Mouse (Mus musculus) T-helper 17 cell (primary cell): ENCODE results near the gene Prdm11.

Source experiments
- in situ Hi-C, 2 experiments: fragments of 300-600 bp; cut with MboI, MseI; formaldehyde crosslinking; loops; 1 replicate in 1 of 2; 2 replicates in 1 of 2; pipeline ENCODE4 v1.15.1; 2025; ENCODE audit warnings: high pct_unique_total_duplicates in 2 of 2

Gene Prdm11

DNA sequence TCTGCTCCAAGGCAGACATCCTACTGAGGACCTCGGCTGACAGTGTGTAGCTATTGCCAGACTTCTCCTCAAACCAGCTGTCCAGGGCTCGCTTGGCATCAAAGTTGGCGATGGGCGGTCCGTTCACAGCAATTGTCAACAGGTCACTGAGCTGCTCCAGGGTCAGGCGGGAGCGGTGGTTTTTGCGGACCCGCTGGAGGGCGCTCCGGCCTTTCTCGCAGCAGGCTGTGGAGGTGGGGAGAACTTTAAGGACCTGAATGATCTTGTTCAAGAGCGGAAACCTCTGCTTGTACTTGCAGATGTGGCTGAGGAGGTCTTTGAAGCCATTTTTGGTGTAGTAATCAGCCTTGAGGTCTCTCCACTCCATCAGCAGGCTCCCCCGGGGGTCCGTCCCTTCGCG is 73.9 kb downstream of the Prdm11 start:
- in situ Hi-C loops: no loop called here

DNA sequence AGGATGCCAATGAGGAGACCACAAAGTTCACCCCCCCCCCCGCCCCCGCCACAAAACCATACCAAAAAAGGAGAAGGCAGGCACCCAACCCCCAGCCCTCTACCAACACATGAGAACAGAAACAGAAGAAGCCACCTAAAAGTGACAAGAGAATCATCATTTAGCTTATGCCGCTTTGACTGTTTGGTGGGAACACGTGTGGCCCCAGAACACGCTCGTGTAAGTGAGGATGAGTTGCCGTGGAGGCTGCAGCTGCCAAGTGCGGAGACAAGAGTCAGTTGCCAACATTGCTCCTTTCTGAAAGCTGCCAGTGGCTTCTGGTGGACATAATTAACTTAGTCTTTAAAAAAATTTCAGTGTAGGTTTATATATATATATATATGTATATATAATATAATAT is 74.4 kb downstream of the Prdm11 start:
- in situ Hi-C loops: no loop called here

DNA sequence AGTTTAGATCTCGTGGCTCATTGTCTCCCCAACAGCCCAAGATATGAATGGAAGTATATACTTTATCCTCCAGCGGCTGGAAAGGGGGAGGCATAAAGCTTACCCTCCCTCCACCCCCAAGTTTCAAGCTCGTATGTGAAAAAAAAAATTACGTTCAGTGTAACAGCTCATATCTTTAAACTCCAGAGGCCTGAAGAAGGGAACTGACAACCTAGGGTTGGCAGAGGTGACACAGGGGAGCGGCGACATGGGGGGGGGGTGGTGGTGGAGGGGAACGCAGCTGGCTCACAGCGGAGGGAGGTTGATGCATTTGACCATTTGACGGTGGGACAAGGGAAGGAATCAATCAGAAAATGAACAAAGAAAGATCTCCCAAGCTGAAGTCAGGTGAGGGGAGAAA is 74.9 kb downstream of the Prdm11 start:
- in situ Hi-C loops: no loop called here

DNA sequence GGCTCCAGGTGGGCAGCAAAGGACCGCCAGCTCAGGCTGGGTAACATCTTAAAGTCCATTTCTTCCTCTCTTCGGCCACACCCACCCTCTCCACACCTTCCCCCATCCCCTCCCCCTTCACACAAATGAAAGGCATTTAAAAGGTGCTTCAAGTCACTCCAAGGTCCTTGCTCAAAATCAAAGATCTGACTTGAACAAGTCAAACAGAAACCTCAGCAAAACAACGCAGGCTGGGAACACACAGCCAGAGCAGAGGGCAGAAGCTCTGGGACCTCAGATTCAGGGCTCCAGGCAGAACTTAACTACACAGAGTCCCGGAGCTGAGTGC is 78.2 kb downstream of the Prdm11 start:
- in situ Hi-C loops: no loop called here

DNA sequence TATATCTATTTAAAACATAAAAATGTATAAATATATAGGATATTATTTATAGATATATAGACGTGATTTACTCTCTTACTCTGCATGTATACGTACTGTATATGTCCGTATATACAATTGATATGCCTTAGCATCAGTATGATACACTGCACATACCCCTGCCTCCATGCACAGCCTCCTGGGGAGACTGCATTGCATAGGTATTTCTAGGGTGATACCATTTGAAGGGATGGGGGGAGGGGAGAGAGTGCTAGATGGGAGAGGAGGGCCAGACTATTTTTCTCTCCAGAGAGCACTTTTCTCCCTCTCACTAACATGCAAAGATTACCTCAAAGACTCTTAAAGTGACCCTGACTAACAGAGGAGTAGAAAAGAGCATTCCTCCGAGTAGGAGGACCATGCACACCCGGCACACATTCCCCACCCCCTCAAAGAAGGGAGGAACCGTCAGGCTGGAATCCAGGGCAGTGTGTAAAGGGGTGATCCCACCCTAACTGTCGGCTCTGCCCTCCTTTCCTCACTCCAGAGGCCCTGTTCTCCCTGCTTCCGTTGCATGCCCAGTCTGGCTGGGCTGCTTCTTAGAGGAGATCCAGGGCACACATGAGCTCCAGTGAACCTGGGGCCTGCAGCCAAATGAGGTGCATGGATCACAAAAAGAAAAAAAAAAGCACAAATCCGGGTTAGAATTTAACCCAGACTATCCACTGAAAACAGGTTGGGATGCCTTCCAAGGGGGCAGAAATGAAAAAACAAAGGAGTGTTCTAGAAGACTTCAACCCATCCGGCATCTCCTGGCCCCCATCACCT is 78.7 kb downstream of the Prdm11 start:
- in situ Hi-C loops: no loop called here

DNA sequence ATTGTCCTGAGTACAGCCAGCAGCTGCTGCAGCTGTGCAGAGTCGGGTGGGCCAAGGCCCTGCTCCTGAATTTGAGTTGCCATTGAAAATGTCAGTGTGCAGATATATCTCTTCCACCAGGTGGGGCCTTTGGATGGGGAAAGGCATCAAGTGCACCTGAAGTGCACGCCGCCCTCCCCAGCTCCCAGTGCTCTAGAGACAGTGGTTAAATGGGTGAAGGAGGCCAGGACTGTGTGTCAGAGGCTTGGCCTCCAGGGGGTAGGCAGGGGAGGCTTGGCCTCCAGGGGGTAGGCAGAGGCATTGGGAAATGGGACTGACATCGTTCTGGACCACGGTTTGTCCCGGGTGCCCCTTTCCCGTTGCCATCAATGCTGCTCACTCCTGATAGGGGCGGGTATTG is 79.7 kb downstream of the Prdm11 start:
- in situ Hi-C loops: no loop called here

DNA sequence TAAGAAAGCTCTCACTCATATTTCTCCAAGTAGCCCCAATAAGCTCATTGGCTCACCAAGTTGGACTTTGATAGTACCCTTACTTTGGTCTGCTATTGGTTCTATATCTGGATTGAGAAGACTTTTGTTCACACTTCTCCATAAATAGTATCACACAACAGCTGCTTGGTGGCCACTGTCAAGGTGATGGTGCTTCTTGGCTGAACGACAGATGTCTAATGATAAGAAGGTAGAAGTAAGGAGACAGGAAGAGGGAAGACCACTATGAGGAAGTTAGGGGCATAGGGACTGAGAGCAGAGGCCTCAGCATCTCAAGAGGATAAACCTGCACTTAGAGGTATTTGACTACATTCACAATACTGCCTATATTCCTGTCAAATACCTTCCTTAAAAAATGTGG is 81.6 kb downstream of the Prdm11 start:
- in situ Hi-C loops: no loop called here

DNA sequence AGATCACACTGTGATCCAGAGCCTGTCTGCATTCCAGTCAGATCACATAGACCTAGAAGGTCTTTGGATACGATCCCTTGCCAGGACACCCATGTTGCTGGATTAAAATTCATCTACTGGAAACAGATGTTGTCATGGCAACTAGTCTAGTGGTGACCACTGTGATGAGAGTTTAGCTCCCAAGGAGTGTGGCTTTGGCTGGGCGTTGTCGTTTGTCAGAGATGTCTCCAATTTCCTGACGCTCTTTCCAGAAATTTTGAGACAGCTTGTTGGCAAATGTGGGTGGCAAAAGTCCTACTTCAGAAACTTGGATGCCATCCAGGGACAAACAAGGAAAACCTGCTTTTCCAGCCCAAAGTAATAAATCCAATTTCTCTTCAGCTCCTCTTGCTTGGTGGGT is 87.3 kb downstream of the Prdm11 start:
- in situ Hi-C loops: loop anchor here in 1 of 2 experiments (5.0 kb wide), 1 partner anchor 71 kb away; no protein-coding TSS in a partner anchor

DNA sequence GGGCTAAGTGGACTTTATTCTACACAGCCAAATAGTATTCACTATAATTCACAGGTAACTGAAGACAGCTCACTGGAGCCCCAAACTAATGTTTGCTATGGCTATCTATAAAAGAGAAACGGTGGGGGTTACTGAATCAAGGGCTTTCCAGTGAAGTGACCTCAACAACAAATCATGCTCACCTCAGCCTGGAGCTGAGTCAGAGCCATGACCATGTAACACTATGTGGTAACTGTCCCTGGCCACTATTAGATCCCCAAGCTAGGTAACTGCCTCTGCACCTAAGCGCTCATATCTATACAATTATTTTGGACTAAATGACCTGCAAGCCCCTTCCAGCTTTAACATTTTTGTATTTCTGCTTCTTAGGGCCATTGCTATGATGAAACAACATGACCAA is 89.0 kb downstream of the Prdm11 start:
- in situ Hi-C loops: loop anchor here in 1 of 2 experiments (5.0 kb wide), 1 partner anchor 70 kb away; no protein-coding TSS in a partner anchor

DNA sequence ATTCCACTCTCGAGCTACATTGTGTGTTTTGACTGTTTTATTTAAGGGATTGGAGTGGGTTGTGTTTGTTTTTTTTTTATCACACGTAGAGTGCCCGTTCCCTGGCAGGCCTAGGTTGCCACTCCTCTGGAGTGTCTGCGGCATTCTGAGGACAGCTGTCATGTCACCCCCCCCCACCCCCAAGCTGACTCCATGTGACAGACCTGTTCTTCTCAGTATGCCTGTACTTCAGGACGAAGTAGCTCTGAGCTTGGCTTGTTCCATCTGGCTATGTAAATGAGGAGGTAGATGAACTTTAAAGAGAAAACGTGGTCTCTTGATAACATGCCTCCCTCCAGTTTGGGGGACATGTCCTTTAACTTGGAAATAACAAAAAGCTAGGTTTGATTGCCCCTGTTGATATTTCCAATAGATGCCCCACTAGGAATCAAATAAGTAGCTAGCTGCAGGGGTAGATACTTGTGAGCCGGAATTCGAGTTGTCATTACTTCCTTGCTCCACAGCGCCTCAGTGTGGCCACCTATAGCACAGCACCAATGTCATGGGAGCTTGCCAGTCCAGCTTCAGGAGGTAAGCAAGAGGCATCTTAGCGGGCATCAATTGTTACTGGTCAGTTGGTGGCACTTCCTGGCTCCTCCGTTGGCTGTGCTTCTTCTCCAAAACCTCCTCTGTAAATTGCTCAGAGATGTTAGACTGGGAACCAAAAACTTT is 91.4 kb downstream of the Prdm11 start:
- in situ Hi-C loops: loop anchor here (5.0 kb wide), 3 partner anchors 37 to 67 kb away; partner anchors contain the start of gene Syt13 (in 1 of the 2)

DNA sequence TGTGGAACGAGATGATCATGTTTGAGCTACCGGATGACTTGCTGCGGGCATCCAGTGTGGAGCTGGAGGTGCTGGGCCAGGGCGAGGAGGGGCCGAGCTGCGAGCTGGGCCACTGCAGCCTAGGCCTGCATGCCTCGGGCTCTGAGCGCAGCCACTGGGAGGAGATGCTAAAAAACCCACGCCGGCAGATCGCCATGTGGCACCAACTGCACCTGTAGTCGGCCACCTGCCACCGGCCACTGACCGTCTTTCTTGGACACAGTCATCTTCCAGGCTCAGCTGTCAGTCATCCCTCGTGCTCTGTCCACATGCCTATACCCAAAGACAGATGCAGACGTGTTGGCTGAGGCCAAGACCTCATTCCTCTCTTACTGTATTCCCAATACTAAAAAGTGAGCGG is 92.5 kb downstream of the Prdm11 start:
- in situ Hi-C loops: loop anchor here (5.0 kb wide), 2 partner anchors 36 to 56 kb away; partner anchors contain the start of gene Syt13 (in 1 of the 2)

DNA sequence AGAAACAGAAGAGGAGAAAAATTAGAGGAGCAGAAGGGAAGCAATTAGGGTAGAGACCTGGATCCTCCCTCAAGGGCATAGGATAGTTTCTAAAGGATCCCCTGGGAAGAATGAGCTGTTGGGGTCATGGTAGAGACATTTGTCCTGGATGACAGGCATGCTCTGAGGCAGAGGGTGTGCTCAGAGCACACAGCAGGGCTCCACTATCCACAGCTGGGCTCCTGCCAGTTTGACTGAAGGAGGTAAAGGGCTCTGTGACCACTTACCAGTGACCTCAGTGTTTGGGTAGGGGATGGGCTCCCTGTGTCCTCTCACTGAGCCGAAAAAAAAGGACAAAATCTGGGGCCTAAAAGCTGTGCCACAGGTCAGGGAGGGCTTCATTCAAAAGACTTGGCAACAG is 96.4 kb downstream of the Prdm11 start:
- in situ Hi-C loops: no loop called here

DNA sequence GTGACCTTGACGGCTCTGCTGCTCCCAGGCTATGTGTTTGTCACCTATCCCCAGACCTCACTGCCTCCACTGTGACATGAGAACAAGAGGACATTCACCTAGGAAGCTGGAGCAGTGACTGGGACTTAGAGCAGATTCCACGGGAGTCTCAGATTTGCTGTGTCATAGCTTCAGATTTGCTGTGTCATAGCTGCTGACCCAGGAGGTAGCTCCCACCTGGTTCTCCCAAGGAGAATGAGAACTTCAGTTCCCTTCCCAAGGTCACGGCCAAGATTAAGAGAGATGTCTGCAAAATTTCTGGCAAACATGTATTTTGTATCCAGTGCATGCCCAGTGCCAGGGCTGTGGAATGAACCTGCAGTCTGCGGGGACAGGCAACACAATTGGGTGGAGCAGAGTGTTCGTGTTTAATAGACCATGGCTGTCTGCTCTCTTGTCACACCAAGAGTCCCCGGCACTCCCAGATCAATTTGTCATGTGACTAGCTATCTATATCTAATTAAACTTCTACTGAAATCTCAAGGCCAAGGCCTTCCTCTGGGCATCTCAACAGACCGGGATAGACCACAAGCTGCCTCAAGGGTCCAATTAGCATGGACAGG is 97.2 kb downstream of the Prdm11 start:
- in situ Hi-C loops: no loop called here

DNA sequence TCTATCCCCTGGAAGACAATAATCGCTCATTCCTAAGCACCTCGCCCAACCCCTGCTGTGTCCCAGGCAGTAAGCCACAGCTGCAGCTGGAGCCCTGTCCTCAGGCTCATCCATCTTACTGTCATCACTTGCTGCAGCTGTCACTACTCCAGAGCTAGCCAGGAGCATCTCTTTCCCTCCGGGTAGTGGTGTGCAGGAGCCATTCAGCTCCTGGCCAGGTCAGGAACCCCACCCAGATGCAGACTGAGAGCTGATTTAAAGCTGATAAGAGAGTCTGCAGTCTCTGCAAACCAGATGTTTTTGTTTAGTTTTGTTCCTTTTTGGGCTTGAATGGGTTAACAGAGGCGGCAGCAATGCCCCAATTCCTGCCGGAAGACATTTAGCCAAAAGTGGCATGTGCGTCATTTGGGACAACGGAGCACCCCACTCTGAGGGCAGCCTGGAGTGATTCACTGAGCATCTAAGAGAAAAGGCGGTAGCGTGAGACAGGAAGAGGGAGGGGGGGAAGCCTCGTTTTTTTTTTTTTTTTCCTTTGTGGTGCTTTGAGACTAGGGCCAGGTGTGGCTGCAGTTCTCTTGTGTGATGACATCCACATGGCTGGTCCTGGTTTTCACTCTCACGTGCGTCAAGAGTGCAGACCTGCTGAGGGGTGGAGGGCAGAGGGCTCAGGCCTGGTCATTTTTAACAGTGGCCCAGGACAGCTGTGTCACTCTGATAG is 97.8 kb downstream of the Prdm11 start:
- in situ Hi-C loops: no loop called here

DNA sequence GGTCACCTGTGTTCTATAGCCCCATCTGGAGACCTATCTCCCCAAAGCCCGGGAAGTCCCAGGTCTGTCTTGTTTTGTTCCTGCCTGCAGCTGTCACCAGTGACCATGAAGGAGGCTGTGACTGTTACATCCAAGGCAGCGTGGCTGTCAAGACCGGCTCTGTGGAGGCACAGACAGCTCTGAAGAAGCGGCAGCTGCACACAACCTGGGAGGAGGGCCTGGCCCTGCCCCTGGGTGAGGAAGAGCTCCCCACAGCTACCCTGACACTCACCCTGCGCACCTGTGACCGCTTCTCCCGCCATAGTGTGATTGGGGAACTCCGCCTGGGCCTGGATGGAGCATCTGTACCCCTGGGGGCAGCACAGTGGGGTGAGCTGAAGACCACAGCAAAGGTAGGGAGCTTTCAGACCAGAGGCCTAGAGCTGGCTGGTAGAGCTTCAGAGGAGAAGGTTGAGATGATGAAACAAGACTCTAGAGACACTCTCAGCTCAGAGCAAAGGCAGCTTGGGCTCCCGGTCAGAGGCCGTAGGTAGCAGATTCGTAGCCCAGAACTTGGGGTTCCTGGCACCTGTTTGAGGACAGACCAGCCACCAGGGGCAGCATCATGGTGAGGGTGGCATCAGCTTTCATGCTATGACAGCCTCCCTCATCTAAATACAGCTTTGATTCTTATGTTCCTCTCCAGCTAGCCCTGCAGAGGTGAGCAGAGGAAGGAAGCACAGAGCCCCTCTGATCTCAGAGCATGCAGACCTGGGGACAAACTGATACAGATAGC is 100.0 kb downstream of the Prdm11 start:
- in situ Hi-C loops: no loop called here

DNA sequence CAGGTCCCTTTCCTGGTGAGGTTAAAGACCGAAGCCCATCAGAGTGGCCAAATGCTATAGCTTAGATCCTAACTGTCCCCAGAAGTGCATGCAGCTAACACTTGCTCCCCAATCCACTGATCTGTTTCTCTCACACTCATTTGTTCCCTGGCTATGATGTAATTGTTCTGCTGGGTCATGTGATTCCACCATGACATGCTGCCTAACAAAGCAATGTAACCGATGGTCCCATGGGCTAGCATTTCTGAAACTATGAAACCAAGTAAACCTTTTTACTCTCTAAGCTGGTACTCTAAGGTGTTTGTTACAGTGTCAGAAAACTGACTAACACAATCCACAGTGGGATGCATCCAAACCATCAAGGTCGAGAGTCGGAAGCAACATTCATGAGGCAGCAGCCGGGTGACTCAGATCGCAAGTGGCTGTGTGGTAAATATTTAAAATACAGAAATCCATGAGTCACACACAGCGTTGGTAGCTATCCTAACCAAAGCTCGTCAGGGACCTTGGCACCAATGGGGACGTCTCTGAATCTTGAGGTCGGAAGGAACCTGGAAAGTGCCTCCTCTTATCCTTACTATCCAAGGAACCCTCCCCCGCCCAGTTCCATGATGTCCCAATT is 100.7 kb downstream of the Prdm11 start:
- in situ Hi-C loops: no loop called here

DNA sequence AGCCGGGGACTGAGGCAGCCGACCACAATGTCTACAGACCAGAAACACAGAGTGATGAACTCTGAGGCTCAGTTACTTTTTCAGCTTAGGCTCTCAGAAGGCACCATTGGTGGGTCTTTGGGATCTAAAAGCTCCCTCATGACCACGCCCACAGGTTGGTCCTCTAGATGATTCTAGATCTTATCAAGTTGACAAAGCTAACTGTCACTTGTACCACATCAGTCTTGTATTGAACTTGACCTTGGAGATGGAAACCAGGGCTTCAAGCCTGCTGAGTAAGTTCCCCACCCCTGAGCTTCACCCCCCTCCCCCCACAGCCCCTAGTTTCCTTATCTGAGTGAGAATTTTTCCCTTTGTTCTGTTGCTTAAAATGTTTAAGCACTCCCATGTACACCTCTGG is 101.6 kb downstream of the Prdm11 start:
- in situ Hi-C loops: no loop called here

DNA sequence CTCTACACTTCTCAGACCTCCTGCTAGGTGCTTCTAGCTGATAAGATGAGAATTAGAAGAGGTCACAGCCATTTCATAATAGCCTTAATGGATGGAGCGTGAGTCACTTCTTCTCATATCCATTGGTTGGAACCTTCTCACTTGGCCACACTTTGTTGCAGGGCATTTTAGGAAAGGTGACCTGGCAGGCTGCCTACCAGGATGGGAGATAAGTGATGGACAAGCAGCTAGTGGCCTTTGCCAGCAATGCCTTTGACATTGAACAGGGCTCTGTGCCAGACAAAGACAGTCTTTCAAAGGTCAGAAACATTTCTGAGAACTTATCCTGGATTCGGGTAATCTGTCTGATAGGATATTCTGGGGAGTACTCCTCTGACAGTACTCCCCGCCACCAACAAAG is 102.6 kb downstream of the Prdm11 start:
- in situ Hi-C loops: no loop called here

DNA sequence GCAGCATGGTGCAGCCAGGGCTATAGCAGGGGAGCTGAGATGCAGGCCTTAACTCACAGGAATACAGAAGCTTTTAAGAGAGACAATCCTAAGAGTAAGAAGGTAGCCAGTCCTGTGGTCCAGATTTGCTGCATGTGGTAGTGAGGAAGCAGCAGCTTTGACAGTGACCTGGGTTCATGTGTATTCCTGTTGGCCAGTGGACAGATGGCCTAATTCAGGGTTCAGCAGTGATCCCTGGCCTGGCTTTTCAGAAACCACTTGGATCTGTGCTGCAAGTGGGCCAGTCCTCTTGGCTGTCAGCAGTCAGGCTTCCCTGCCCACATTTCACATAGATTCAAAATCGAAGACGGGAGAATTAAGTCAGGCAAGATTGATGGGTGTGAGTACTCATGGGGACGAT is 104.5 kb downstream of the Prdm11 start:
- in situ Hi-C loops: no loop called here

DNA sequence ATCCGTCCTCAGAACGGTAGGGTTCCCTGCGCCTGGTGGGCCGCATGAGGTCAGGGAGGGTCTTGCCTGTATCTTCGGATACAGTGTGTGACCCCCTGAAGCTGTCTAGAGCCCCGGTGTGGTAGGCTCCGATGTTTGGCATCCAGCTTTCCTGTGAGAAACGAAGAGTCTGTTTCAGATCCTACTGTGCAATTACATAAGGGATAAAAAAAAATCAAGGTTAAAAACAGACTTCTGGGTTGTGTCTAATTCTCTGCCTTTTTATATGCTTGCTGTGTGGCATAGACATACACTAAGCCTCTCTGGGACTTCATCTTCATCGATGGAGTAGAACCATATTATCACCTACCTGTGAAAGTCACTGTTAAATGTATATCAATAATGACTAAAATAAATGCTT is 105.0 kb downstream of the Prdm11 start:
- in situ Hi-C loops: no loop called here

DNA sequence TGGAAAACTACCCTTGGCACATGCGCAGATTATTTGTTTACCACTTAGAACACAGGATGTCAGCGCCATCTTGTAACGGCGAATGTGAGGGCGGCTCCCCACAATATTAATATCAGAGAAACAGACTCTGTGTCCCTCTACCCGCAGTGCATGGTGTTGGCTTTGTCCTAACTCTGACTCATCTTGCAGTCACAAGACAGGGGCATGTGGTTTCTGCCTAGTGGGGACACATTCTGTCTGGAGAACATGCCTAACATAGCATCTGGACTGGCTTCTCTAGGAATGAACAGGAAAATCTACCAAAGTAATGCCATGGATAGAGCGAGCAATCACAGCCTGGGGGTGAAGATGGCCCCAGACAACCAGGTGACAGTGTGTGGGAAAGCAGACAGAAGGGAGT is 107.1 kb downstream of the Prdm11 start:
- in situ Hi-C loops: no loop called here
